Mouse (Mus musculus) CH12.LX (cell line): ENCODE data around the gene Vmn1r67. TPM values are rescaled to one million over a fixed set of nuclear protein-coding genes. Genes with fewer than 3 reads are reported as not detected.

Experiments used
- DNase-seq: peaks from one replicate; pipeline ENCODE4 v3.0.0-alpha.2; 2013; ENCODE audit errors: extremely low read depth
- H3K27ac ChIP-seq: 2 replicates; pipeline ENCODE4 v1.5.1; 2012; ENCODE audit warnings: low read depth, mild to moderate bottlenecking, control low read depth, moderate library complexity; ENCODE audit not compliant: insufficient read depth
- H3K27me3 ChIP-seq: replicated peaks from 2 replicates; pipeline ENCODE3; 2012; ENCODE audit warnings: inconsistent platforms
- H3K36me3 ChIP-seq, 2 experiments: replicated peaks in 1 of 2; 2 replicates each; pipeline versions ENCODE3 to v1.6.1; 2012; ENCODE audit warnings: inconsistent platforms in 1 of 2, low read length in 1 of 2, mild to moderate bottlenecking in 1 of 2, mixed read lengths in 1 of 2, moderate library complexity in 1 of 2; ENCODE audit not compliant: control insufficient read depth in 1 of 2, insufficient read depth in 1 of 2
- H3K4me1 ChIP-seq, 2 experiments: 2 replicates each; pipeline ENCODE4 v1.6.1; 2012; ENCODE audit warnings: inconsistent platforms in 1 of 2, moderate library complexity in 1 of 2; ENCODE audit not compliant: insufficient read depth in 2 of 2, control insufficient read depth in 1 of 2
- H3K4me2 ChIP-seq: 2 replicates; pipeline ENCODE4 v1.6.1; 2012; ENCODE audit warnings: low read depth, mild to moderate bottlenecking, control low read depth; ENCODE audit not compliant: poor library complexity, insufficient read depth, severe bottlenecking
- H3K4me3 ChIP-seq, 3 experiments: fragments of 150-350 bp in 1 of 3; sonication (generic) in 1 of 3; replicated peaks in 1 of 3; 2 replicates each; pipeline versions ENCODE3 to v1.5.1; 2011 to 2012; ENCODE audit warnings: low read depth in 2 of 3, low read length in 2 of 3, mild to moderate bottlenecking in 2 of 3, moderate library complexity in 2 of 3, control low read depth in 1 of 3, improper control_type of control experiment in 1 of 3, inconsistent platforms in 1 of 3, mixed read lengths in 1 of 3; ENCODE audit not compliant: poor library complexity in 1 of 3
- H3K79me2 ChIP-seq: replicated peaks from 2 replicates; pipeline ENCODE4 v1.6.1; 2012; ENCODE audit warnings: mild to moderate bottlenecking, moderate library complexity; ENCODE audit not compliant: control insufficient read depth, poor library complexity, insufficient read depth, severe bottlenecking; ENCODE audit errors: extremely low read depth
- H3K9ac ChIP-seq: 2 replicates; pipeline ENCODE4 v1.6.1; 2012; ENCODE audit warnings: low read depth, mild to moderate bottlenecking, control low read depth, moderate library complexity; ENCODE audit not compliant: insufficient read depth
- H3K9me3 ChIP-seq: replicated peaks from 2 replicates; pipeline ENCODE3; 2012; ENCODE audit warnings: low read length, inconsistent platforms, mixed read lengths
- CHD1 ChIP-seq: IDR thresholded peaks from 2 replicates; pipeline ENCODE4 v1.6.1; 2012; ENCODE audit warnings: low read depth, low read length, improper control_type of control experiment, inconsistent platforms
- CHD2 ChIP-seq: IDR thresholded peaks from 2 replicates; pipeline ENCODE4 v1.6.1; 2011; ENCODE audit warnings: low read length, improper control_type of control experiment
- CTCF ChIP-seq, 2 experiments: IDR thresholded peaks in 1 of 2; conservative IDR thresholded peaks in 1 of 2; 2 replicates each; pipeline ENCODE4 v1.5.1; 2011 to 2012; ENCODE audit warnings: low read depth in 2 of 2, low read length in 2 of 2, improper control_type of control experiment in 1 of 2, inconsistent platforms in 1 of 2, mild to moderate bottlenecking in 1 of 2, moderate library complexity in 1 of 2
- E2F4 ChIP-seq: IDR thresholded peaks from 2 replicates; pipeline ENCODE4 v1.6.1; 2011; ENCODE audit warnings: low read depth, low read length, improper control_type of control experiment; ENCODE audit not compliant: insufficient replicate concordance
- ELF1 ChIP-seq: IDR thresholded peaks from 2 replicates; pipeline ENCODE4 v1.6.1; 2014; ENCODE audit warnings: low read depth, mild to moderate bottlenecking, inconsistent platforms, low read length, improper control_type of control experiment
- ETS1 ChIP-seq: conservative IDR thresholded peaks from 2 replicates; pipeline ENCODE4 v1.6.1; 2012; ENCODE audit warnings: low read depth, mild to moderate bottlenecking, inconsistent platforms, low read length, improper control_type of control experiment, moderate library complexity
- GABPA ChIP-seq: IDR thresholded peaks from 2 replicates; pipeline ENCODE4 v1.6.1; 2012; ENCODE audit warnings: low read depth, low read length, improper control_type of control experiment, inconsistent platforms; ENCODE audit not compliant: insufficient replicate concordance
- HCFC1 ChIP-seq: IDR thresholded peaks from 2 replicates; pipeline ENCODE4 v1.6.1; 2012; ENCODE audit warnings: low read depth, mild to moderate bottlenecking, inconsistent platforms, low read length, improper control_type of control experiment
- JUN ChIP-seq: IDR thresholded peaks from 2 replicates; pipeline ENCODE4 v1.6.1; 2011; ENCODE audit warnings: low read depth, mild to moderate bottlenecking, low read length, improper control_type of control experiment, moderate library complexity; ENCODE audit not compliant: insufficient read depth
- JUND ChIP-seq: conservative IDR thresholded peaks from 2 replicates; pipeline ENCODE4 v1.6.1; 2011; ENCODE audit warnings: low read depth, low read length, improper control_type of control experiment
- MAFK ChIP-seq: IDR thresholded peaks from 2 replicates; pipeline ENCODE4 v1.6.1; 2011; ENCODE audit warnings: low read length, improper control_type of control experiment; ENCODE audit not compliant: insufficient replicate concordance
- MAX ChIP-seq: IDR thresholded peaks from 2 replicates; pipeline ENCODE4 v1.6.1; 2011; ENCODE audit warnings: low read length, improper control_type of control experiment
- MEF2A ChIP-seq: IDR thresholded peaks from 2 replicates; pipeline ENCODE4 v1.6.1; 2014; ENCODE audit warnings: low read depth, mild to moderate bottlenecking, inconsistent platforms, low read length, improper control_type of control experiment, borderline replicate concordance
- MXI1 ChIP-seq: IDR thresholded peaks from 2 replicates; pipeline ENCODE4 v1.6.1; 2011; ENCODE audit warnings: mild to moderate bottlenecking, low read depth, low read length, improper control_type of control experiment
- NELFE ChIP-seq: IDR thresholded peaks from 2 replicates; pipeline ENCODE4 v1.6.1; 2011; ENCODE audit warnings: low read depth, low read length, improper control_type of control experiment
- NRF1 ChIP-seq: IDR thresholded peaks from 2 replicates; pipeline ENCODE4 v1.6.1; 2014; ENCODE audit warnings: low read depth, mild to moderate bottlenecking, inconsistent platforms, low read length, improper control_type of control experiment, moderate library complexity
- POLR2A ChIP-seq: IDR thresholded peaks from 2 replicates; pipeline ENCODE4 v1.6.1; 2011; ENCODE audit warnings: low read depth, mild to moderate bottlenecking, improper control_type of control experiment, low read length
- RAD21 ChIP-seq: IDR thresholded peaks from 2 replicates; pipeline ENCODE4 v1.6.1; 2011; ENCODE audit warnings: low read depth, mild to moderate bottlenecking, low read length, improper control_type of control experiment, moderate library complexity
- SMC3 ChIP-seq: IDR thresholded peaks from 2 replicates; pipeline ENCODE4 v1.6.1; 2011; ENCODE audit warnings: low read depth, low read length, improper control_type of control experiment
- TCF12 ChIP-seq: IDR thresholded peaks from 2 replicates; pipeline ENCODE4 v1.6.1; 2014; ENCODE audit warnings: low read depth, mild to moderate bottlenecking, inconsistent platforms, low read length, improper control_type of control experiment
- USF2 ChIP-seq: conservative IDR thresholded peaks from 2 replicates; pipeline ENCODE4 v1.6.1; 2011; ENCODE audit warnings: low read depth, low read length, improper control_type of control experiment
- ZC3H11A ChIP-seq: IDR thresholded peaks from 2 replicates; pipeline ENCODE4 v1.6.1; 2012; ENCODE audit warnings: low read depth, mild to moderate bottlenecking, inconsistent platforms, low read length, improper control_type of control experiment
- dilution Hi-C: fragments of 300-500 bp; cut with MboI; formaldehyde crosslinking; loops from 2 replicates; pipeline ENCODE4 v1.14.3; 2020; ENCODE audit warnings: low sequenced_read_pairs; ENCODE audit not compliant: extremely low pct_unique_long_range_greater_than_20kb, extremely low pct_ligation_motif_present
- in situ Hi-C: fragments of 300-500 bp; cut with MboI; formaldehyde crosslinking; loops from 3 replicates; pipeline ENCODE4 v1.14.3; 2019; ENCODE audit warnings: low sequenced_read_pairs, low pct_ligation_motif_present, low pct_unique_long_range_greater_than_20kb, mixed read lengths
- polyA plus RNA-seq: library from polyadenylated mRNA; unstranded; fragments of >175 nt; gene quantifications from 2 replicates; pipeline ENCODE4 v1.2.1, GENCODE M21; 2012; ENCODE audit warnings: low read depth; ENCODE audit not compliant: insufficient read length
- total RNA-seq, 2 experiments: library from RNA; depleted of rRNA; stranded (reverse); fragments of 300-350 nt in 1 of 2; fragments of >200 nt in 1 of 2; gene quantifications; 2 replicates each; pipeline ENCODE4 v1.2.3; 2012 to 2014

The Vmn1r67 gene
- total RNA-seq (2012; rRNA removed) (not detected in 2 replicates), total RNA-seq (2014; rRNA removed) (not detected in 2 replicates), polyA plus RNA-seq (not detected in 2 replicates)

DNA sequence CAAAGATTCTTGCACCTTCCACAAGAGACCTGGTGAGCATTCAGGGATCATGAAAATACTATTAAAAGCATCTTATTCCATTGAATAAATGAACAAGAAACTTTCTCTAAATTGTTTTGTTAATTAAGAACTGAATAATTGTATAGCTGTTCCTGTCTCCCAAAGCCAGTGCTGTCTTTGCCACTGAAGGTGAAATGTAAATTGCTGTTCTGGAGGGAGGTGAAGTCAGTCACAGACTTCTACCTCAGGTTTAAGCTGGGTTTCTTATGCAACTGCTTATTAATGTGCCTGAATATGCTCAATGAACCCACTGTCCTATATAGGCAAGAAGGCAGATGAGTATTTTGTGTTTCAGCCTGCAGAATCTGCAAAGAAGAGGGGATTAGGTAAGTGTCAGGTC, at the start of gene Vmn1r67:
Gene Vmn1r67 (plus strand): TSS at position 301 of the 400 bp plus-strand sequence.
- H3K36me3 ChIP-seq = no peaks in the 10 kb centered on the region
- no peak within 1 kb of the TSS for H3K27ac ChIP-seq
- dilution Hi-C loops (no loop called here), in situ Hi-C loops (no loop called here)
- no peak for DNase-seq
- peaks cover 28% of the 10 kb centered on the region for H3K9me3 ChIP-seq
- H3K4me2 ChIP-seq = no peak within 1 kb of the TSS
- no peak within 1 kb of the TSS for H3K4me3 ChIP-seq
- no peaks in the 10 kb centered on the region for H3K79me2 ChIP-seq
- H3K4me1 ChIP-seq = no peaks in the 10 kb centered on the region
- H3K27me3 ChIP-seq = no peaks in the 10 kb centered on the region
- TF ChIP-seq TCF12 = no peak
- TF ChIP-seq CHD2 = no peak
- TF ChIP-seq NRF1 = no peak
- no peak for TF ChIP-seq USF2
- TF ChIP-seq NELFE = no peak
- TF ChIP-seq MXI1 = no peak
- TF ChIP-seq SMC3 = no peak
- no peak for TF ChIP-seq POLR2A
- TF ChIP-seq GABPA = no peak
- no peak for TF ChIP-seq CHD1
- TF ChIP-seq CTCF (conservative IDR thresholded peaks at IDR 0.05 in 1 of 2, IDR thresholded peaks at IDR 0.05 in 1 of 2; ENCODE audit: low read depth in 2 of 2, low read length in 2 of 2) = no peak
- no peak for TF ChIP-seq JUN
- no peak for TF ChIP-seq MAX
- no peak for TF ChIP-seq ELF1
- TF ChIP-seq MAFK = no peak
- no peak for TF ChIP-seq E2F4
- TF ChIP-seq, all 38 proteins: peak for 0
- H3K9ac ChIP-seq = no peak within 1 kb of the TSS

DNA sequence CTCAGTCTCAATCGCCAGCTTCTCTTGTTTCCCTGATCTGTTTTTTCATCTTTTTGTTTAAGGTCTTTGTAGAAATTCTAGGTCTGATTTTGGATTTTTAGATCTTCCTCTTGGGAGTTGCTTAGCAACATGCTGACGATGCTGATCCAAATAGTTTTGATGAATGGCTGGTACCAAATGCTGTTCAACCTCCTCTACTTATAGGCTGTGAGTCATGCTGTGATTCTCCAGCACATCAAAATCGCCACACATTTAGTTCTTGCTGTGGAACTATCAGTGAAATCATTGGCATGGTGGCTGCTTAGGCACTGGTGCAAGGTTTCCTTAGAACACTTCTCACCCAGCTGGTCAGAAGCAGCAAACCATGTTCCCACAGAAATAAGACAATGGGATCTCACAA, 15.0 kb downstream of the Vmn1r67 start:
- Histone ChIP-seq H3K36me3 (no peaks in the 10 kb centered on the region), H3K4me2 (no peak overlapping the region), H3K9me3 (peaks cover 22% of the 10 kb centered on the region), H3K4me1 (no peaks in the 10 kb centered on the region), H3K4me3 (no peak overlapping the region), H3K79me2 (no peaks in the 10 kb centered on the region), H3K27me3 (no peaks in the 10 kb centered on the region), H3K9ac (no peak overlapping the region), H3K27ac (no peak overlapping the region)
- dilution Hi-C loops = no loop called here
- in situ Hi-C loops = no loop called here
- TF ChIP-seq HCFC1 (no peak), RAD21 (no peak), ZC3H11A (no peak), ETS1 (no peak), MEF2A (no peak), JUND (no peak), MXI1 (no peak), MAX (no peak), USF2 (no peak), CTCF (conservative IDR thresholded peaks at IDR 0.05 in 1 of 2, IDR thresholded peaks at IDR 0.05 in 1 of 2; ENCODE audit: low read depth in 2 of 2, low read length in 2 of 2) (no peak), JUN (no peak), TCF12 (no peak), SMC3 (no peak)
- DNase-seq = no peak
